Mouse (Mus musculus) testis, adult 2 months (tissue): ENCODE measurements around the gene Creb3l2.

Experiments
- CTCF ChIP-seq: fragments of 200-500 bp; IDR thresholded peaks from 2 replicates; pipeline ENCODE4 v1.5.1; 2012; ENCODE audit warnings: low read depth, mild to moderate bottlenecking, inconsistent platforms, low read length, moderate library complexity; ENCODE audit not compliant: control insufficient read depth, insufficient read depth, insufficient replicate concordance
- POLR2A ChIP-seq: fragments of 200-500 bp; IDR thresholded peaks from 2 replicates; pipeline ENCODE4 v1.6.1; 2012; ENCODE audit warnings: low read depth, mild to moderate bottlenecking, inconsistent platforms, low read length, moderate library complexity; ENCODE audit not compliant: control insufficient read depth

DNA sequence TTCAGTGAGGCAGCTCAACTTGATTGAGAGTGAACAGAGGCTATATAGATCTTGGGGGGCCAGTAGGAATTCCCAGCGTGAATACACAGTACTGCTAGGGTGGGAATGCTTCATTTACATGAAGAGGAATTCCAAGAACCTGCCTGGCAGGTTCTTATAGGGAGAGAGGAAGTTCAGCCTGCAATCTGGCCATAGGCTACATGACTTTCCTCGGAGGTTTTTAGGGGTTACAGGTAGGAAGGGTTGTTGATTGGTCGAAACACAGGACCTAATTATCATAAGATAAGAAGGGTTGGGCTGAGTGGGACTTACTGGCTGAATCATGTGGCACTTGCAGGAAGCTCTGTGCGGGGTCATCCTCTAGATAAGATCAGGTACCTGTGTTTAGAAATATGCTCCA is 9.7 kb upstream of the Creb3l2 start:
- TF ChIP-seq CTCF (no peak), POLR2A (no peak)
